Mouse (Mus musculus): Measurements from ENCODE around the gene Dmrta2. TPM values are rescaled to one million over a fixed set of nuclear protein-coding genes. Genes with fewer than 3 reads are reported as not detected.
A peak's percentile ranks its signal among the peaks of the same experiment; 100 is the strongest.

Dmrta2 gene
- polyA plus RNA-seq, 1 experiment from 2014 or later = 0.22 TPM

DNA sequence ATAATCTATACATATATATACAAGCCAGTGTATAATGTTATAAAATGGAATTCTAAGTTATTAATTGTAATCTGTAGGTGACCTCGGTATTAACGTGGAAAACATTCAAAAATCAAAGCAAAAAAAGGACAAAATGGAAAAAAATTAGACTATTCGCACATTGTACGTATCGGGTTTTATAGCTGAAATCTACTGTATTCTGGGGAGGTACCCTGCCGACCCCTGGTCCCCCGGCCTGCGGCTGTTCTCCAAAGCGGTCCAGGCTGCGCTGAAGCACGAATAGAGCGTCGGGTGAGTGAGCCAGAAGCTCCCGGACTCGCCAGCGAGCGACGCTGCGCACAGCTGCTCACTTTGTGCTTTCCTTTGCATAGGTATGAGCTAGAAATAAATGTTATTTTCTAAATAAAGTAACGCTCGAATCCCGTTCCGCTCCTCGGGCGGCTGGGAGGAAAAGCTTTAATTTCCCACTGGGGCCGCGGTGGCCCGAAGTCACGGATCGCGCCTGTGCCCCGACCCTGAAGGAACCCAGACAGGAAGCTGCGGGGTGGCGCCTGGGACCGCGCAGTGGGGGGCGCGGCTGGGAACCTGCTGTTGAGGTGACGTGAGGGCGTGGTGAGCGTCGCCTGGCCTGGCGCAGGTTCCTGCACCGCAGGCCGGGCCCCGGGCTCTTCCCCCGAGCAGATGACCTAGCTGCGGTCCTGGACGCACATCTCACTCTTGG is 5.6 kb downstream of the Dmrta2 start:
- no peak overlapping the region for H3K27ac ChIP-seq
- WGBS (ENCODE audit: missing documents) = 2% methylated on average over 48 of the region's 49 CpGs
- no peaks in the 10 kb centered on the region for H3K36me3 ChIP-seq (ENCODE audit: inconsistent target)
- H3K79me2 ChIP-seq (ENCODE audit: inconsistent target) = no peaks in the 10 kb centered on the region
- no peak overlapping the region for H3K4me3 ChIP-seq (ENCODE audit: inconsistent target)

DNA sequence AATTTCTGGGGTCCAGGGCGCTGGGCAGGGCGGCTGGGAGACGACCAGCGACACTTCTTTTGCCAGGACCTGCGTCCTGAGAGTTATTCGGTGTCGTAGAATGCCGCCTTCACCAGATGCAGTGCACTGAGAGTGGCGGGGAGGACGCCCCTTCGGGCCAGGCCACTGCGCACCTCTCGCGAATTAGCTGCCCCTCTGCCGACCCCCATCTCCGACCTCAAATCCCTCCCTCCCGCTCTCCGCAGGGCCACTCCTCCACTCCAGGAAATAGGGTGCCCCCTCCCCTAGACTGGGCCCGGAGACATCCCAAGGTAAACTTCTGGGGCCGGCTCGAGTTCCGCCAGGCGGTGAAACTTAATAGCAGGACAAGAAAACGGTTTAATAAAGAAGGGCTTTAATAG is 6.2 kb downstream of the Dmrta2 start:
- Histone ChIP-seq H3K36me3 (ENCODE audit: inconsistent target) (no peaks in the 10 kb centered on the region), H3K79me2 (ENCODE audit: inconsistent target) (no peaks in the 10 kb centered on the region), H3K4me3 (ENCODE audit: inconsistent target) (no peak overlapping the region), H3K27ac (no peak overlapping the region)
- WGBS (ENCODE audit: missing documents) = 9% methylated on average over 22 of the region's 24 CpGs

DNA sequence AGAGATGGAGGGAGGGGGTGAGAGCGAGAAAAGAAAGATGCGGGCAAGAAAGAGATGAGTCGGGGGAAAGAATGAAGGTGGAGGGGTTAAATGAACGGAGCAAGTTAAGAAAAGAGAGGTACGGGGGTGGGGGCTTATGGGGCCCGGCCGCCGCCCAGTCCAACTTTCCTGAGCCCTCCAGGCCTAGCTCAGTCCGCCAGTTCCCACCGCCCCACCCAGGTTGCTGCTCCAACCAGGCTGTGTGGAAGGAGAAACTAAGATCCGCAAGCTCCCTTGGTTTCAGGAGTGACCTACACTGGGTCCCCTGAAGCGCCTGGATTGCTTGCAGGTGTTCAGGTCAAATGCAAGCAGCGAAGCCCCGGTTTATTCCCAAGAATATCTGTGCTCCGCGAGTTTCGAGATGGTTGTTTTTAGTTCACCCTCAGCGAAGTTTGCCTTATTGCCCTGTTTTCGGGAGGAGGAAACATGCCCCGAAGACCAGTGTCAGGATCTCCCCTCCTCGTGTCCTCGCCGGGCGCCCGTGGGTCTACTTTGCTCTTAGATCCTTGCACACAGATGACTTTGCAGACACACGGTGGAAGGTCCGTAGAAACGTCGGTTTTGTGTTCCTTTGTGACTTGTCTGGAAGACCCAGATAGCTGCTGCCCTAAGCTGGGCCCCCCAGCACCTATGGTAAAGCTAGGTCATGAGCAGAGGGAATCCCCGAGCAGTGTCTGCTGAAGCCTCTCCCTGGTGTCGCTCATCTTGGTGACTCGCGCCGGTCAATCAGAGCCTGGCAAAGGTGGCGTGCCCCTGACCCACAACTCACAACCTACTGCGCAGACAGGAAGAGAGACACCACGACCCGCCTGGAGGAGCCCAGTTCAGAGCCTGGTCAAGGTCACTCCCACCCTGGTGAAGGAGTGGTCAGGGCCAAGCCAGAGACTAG is 6.9 kb downstream of the Dmrta2 start:
- WGBS (ENCODE audit: missing documents) = 25% methylated on average over 38 of the region's 38 CpGs
- Histone ChIP-seq H3K36me3 (ENCODE audit: inconsistent target) (no peaks in the 10 kb centered on the region), H3K27ac (no peak overlapping the region), H3K4me3 (ENCODE audit: inconsistent target) (no peak overlapping the region), H3K79me2 (ENCODE audit: inconsistent target) (no peaks in the 10 kb centered on the region)

DNA sequence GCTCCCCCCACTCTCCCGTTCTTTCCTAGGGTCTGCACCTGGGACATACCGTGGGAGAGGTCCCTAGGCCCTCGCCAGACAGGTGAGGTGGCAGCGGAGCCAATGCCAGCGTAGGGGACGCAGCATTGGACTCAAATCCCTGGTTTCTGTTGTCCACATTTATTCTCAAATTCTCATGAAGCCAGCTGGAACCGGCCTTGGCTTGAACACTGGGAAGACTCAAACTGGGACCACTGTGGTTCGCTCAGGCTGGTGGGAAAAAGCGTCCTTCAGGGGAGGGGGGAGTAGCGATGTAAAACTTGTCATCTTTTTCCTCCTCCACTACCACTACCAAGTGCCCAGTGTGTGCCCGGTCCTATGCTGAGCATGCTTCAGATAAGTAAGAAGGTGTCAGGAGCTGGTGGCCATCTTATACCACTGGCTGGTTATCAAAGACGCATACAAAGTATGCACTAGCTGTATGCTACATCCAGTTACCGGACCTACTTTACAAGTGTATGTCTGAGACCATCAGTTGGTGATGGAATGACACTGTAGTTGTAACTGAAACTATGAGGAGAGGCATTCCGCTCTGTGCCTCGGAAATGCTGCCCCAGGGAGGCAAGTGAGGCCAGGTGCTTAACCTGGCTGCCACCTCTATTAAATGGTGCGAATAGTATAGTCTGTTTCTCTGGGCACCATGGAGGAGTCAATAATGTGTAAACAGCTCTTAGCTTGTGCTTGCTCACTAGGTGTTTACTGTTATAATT is 7.7 kb downstream of the Dmrta2 start:
- no peak overlapping the region for H3K4me3 ChIP-seq (ENCODE audit: inconsistent target)
- H3K79me2 ChIP-seq (ENCODE audit: inconsistent target) = no peaks in the 10 kb centered on the region
- no peak overlapping the region for H3K27ac ChIP-seq
- no peaks in the 10 kb centered on the region for H3K36me3 ChIP-seq (ENCODE audit: inconsistent target)
- WGBS (ENCODE audit: missing documents) = 31% methylated on average over 16 of the region's 16 CpGs

DNA sequence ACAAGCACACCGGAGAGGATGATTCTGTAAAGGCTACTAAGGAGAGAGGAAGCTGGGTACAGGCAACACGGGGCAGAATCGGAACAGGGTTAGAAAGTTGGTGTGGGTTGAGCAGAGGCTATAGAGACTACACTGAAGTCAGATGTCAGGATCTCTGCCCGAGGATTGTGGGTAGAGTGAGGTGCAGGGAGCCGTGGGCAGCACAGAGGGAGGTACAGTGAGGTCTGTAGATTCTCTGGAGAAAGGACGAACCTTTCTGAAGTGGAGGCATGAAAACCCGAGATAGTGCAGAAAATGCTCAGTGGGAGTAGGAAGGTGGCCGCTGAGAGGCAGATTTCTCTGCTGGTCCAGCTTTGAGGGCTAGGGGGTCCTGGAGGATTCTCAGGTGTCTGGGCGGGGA is 8.4 kb downstream of the Dmrta2 start:
- 34% methylated on average over 9 of the region's 9 CpGs for WGBS (ENCODE audit: missing documents)
- Histone ChIP-seq H3K79me2 (ENCODE audit: inconsistent target) (no peaks in the 10 kb centered on the region), H3K4me3 (ENCODE audit: inconsistent target) (no peak overlapping the region), H3K27ac (no peak overlapping the region), H3K36me3 (ENCODE audit: inconsistent target) (no peaks in the 10 kb centered on the region)

DNA sequence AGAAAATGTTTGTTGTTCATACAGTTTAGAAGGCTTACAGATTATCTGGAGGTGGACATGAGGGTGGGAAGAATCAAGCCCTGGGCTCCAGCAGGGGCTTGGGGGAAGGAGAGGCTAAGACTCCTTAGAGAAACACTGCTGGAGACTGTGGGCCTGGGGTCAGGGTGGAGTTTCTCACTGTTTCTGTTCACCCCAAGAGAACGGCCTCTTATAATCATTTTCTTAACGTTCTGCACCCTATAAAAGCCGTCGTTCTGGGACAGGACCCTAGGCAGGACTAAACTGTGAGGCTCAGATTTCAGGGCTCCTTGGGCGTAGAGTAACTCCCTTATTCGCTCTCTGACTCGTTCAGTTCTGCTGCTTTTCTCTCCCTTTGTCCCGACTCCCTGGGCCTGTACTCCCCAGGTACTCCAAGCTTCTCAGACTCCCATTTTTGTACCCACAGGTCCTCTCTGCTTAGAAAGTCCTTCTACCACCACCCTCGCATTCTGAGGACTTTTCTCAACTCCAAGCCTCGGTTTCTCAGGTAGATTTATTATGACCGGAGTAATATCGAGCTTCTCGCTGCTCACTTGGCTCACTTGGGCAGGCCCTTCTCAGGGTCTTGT is 9.0 kb downstream of the Dmrta2 start:
- WGBS (ENCODE audit: missing documents) = 63% methylated on average over 13 of the region's 13 CpGs

DNA sequence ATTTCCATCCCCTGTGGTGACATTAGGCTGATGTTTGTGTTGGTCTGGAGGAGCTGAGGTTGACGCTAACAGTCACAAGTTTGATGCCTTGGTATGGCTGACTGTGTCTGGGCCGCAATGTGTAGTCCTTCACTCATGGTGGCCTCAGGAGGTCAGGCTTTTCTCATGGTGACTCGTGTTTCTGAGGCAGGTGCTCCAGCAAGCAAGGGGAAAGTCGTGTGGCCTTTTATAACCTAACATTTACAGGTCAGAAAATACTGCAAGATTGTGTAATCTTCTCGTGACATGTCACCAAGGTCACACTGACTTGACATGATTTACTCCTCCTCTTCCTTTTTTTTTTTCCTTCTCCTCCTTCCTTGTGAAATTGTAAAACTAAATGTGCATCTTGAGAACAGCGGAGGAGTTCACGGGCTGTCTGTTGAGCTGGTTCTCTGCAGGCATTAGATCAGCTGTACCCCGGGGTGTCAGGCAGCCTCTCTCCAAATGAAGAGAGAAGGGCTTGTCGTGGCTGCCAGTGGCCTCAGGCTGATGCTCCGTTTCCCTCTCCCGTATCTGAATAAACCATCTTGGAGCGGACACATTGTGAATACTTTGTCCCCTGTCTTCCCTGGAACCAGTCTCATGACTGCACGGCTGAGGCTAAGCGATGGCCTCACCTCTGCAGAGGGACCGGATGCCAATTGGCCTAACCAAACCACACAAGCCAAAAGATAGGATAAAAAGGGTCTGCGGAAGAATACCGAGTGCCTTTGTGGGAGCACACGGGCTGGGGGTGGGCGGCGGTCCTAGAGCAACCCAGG is 9.9 kb downstream of the Dmrta2 start:
- WGBS (ENCODE audit: missing documents) = 9% methylated on average over 20 of the region's 20 CpGs
- H3K36me3 ChIP-seq (ENCODE audit: inconsistent target) = no peaks in the 10 kb centered on the region
- H3K4me3 ChIP-seq (ENCODE audit: inconsistent target) = no peak overlapping the region
- no peaks in the 10 kb centered on the region for H3K79me2 ChIP-seq (ENCODE audit: inconsistent target)
- peak overlapping the region; percentile 27 for H3K27ac ChIP-seq

More for the DNA sequence above, 9.0 kb downstream of the Dmrta2 start:
- Histone ChIP-seq H3K27ac (no peak overlapping the region), H3K79me2 (ENCODE audit: inconsistent target) (no peaks in the 10 kb centered on the region), H3K36me3 (ENCODE audit: inconsistent target) (no peaks in the 10 kb centered on the region), H3K4me3 (ENCODE audit: inconsistent target) (no peak overlapping the region)

DNA sequence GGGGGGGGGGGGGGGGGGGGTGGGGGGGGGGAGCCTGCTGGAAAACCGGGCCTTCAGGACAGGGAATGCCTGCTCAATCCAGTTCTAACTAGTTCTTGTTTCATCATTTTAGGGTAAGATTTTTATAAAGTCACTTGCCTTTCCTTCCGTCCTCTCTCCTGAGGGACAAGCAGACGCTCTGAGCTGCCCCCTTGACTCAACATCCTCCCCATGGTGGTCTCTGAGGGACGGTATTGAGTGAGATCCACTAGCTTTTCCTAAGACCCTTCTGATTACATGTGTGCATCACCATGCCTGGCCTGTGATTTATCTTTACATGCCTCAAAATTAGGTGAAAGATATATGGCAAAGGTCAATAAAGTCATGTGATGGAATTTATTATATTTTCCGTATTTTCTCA is 10.6 kb downstream of the Dmrta2 start:
- no peaks in the 10 kb centered on the region for H3K36me3 ChIP-seq (ENCODE audit: inconsistent target)
- 41% methylated on average over 4 of the region's 5 CpGs for WGBS (ENCODE audit: missing documents)
- no peak overlapping the region for H3K4me3 ChIP-seq (ENCODE audit: inconsistent target)
- H3K27ac ChIP-seq = no peak overlapping the region
- H3K79me2 ChIP-seq (ENCODE audit: inconsistent target) = no peaks in the 10 kb centered on the region

DNA sequence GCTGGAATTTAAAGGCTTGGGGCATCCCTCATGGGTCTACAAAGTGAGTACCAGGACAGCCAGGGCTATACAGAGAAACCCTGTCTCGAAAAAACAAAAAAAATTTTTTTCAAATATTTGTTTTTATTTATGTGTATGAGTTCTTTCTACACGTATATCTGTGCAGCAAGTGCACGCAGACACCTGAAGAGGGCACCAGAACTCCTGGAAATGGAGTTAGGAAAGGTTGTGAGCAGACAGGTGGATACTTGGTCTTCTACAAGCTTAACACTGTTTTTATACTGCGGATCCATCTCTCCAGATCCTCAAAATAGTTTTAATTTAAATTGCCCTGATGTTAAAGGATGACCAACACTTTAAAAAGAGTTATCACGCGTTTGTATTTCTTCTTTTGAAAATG is 11.4 kb downstream of the Dmrta2 start:
- 57% methylated on average over 6 of the region's 6 CpGs for WGBS (ENCODE audit: missing documents)
- H3K4me3 ChIP-seq (ENCODE audit: inconsistent target) = no peak overlapping the region
- H3K79me2 ChIP-seq (ENCODE audit: inconsistent target) = no peaks in the 10 kb centered on the region
- no peak overlapping the region for H3K27ac ChIP-seq
- no peaks in the 10 kb centered on the region for H3K36me3 ChIP-seq (ENCODE audit: inconsistent target)

DNA sequence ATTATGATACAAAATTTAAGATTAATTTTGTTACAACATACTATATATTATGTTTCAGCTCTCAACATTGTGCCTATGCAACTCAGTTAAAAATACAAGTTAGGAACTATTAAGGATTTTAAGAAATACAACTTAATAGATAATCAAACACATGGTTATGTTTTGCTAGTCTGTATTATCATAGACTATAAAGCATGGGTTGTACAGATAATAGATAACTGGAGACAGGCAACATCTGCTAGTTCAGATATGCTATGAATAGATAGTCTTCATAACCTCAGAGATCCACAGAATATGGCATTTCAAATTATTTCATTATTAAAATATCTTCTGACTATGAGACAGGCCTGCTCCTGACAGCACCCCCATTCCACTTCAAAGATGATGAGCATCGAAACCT is 28.2 kb downstream of the Dmrta2 start:
- Histone ChIP-seq H3K36me3 (ENCODE audit: inconsistent target) (no peaks in the 10 kb centered on the region), H3K4me3 (ENCODE audit: inconsistent target) (no peak overlapping the region), H3K27ac (no peak overlapping the region), H3K79me2 (ENCODE audit: inconsistent target) (no peaks in the 10 kb centered on the region)
- 100% methylated on average over 1 of the region's 1 CpGs for WGBS (ENCODE audit: missing documents)

DNA sequence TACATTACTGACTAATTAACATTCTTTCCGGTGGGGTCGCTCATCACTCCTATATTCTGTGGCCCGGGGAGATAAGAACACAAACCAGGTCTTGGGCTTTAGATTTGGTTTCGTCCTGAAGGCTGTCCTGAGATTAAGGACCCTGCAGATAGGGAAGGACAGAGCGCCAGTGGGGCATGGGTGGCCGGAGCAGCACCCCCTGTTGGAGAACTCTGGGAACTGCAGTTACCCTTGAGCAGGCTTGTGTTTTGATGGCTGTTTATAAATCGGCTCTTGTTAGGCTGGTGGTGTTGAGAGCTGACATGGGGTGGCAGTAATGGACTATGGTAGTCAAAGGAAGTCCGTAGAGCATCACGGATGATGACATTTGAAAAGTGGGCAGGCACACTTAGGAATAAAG is 41.3 kb downstream of the Dmrta2 start:
- Histone ChIP-seq H3K27ac (no peak overlapping the region), H3K36me3 (ENCODE audit: inconsistent target) (no peaks in the 10 kb centered on the region), H3K79me2 (ENCODE audit: inconsistent target) (no peaks in the 10 kb centered on the region), H3K4me3 (ENCODE audit: inconsistent target) (no peak overlapping the region)
- 78% methylated on average over 9 of the region's 9 CpGs for WGBS (ENCODE audit: missing documents)

DNA sequence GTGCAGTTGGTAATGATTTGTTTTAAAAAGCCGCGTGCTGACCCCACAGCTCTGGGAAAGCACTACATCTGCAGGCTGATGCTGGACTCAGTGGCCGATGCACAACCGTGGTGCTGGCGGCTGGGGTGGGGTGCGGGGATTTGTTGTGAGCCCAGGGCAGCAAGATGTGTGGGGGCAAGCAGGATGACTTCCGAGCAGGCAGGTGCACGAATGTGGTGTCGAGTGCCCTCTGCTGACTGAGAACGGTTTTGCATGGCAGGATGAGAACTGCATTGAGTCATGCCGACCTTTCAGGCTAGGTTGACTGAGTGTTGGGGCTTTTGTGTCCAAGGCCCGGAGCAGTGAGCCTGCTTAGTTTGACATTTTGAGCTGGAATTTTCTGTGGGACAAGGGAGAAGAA is 42.4 kb downstream of the Dmrta2 start:
- no peak overlapping the region for H3K27ac ChIP-seq
- WGBS (ENCODE audit: missing documents) = 14% methylated on average over 12 of the region's 12 CpGs
- H3K4me3 ChIP-seq (ENCODE audit: inconsistent target) = no peak overlapping the region
- H3K79me2 ChIP-seq (ENCODE audit: inconsistent target) = no peaks in the 10 kb centered on the region
- H3K36me3 ChIP-seq (ENCODE audit: inconsistent target) = no peaks in the 10 kb centered on the region

DNA sequence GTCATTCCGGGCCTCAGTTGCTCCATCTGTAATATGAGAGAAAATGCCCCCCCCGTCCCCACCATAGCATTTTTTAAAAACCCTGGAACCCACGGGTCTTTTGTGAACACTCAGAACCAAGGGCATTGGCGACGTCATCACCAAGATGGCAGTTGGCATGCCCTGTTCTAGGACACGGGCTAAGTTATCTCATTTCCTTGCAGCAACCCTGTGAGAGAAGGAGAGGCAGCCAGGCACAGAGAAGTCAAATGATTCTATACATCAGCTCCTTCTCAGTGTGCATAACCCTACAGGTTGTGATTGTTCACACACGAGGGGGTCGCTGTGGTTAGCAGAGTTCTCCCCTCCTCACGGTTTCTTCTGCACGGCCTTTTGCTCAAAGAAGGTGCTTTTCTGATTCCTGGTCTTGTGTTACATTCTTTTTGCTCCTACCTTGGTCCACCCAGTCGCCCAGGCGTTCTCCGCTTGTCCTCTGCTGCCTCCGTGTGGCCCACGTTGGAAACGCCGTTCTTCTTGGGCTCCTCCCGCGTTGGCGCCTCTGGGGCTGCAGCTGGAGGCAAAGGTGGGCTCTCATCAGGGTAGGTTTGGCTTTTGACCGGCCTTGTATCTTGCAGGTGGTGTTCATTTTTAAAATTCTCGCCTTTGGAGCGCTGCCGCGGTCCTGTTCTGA is 44.2 kb downstream of the Dmrta2 start:
- WGBS (ENCODE audit: missing documents) = 19% methylated on average over 25 of the region's 25 CpGs
- Histone ChIP-seq H3K36me3 (ENCODE audit: inconsistent target) (no peaks in the 10 kb centered on the region), H3K4me3 (ENCODE audit: inconsistent target) (no peak overlapping the region), H3K79me2 (ENCODE audit: inconsistent target) (no peaks in the 10 kb centered on the region), H3K27ac (no peak overlapping the region)
